ENCODE assay signal across 20 mouse cellular contexts in the genomic region with DNA sequence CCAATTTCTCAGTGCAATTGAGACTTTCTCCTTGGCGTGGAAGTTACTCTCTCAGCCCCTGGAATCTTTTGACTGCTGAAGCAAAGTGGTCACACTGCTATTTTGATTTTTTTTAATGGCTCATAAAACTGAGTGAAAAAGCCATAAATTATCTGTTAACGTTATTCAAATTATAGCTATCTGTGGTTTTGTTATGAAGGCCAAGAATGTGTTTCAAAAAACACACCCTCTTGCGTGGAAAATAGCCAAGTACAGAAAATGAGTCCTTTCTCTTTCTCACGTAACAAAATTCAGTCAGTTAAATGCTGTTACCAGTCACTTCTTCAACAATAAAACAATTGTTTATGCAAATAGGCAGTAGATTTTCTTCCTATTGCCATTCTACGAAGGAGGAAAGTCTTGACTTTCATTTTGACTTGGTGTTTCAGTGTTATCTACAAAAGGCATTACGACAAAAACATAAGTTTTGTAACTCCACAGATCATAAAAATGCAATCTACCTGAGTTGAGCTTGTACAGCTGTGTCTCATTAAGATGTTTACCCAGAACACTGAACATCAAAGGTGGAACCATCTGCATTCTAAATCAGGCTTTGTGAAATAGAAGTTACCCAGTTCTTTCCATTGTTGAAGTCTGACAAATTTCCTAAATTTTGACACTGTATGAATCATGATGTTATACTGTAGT.
A peak's percentile ranks its signal among the peaks of the same experiment; 100 is the strongest.
DNase-seq lines count a peak whose midpoint lies in the region; ATAC-seq and TF ChIP-seq lines count a peak whose summit lies in the region.
"Had no signal": no experiment of that assay in that cellular context is flagged by ENCODE, and none has a peak within 500 bp of the region (broad histone marks: within the 10 kb centered on the region; RNA-seq: fewer than 3 reads in every experiment).

No protein-coding gene starts in this region.

- no peak for TF ChIP-seq CTCF in kidney, postnatal 0 days (IDR thresholded peaks at IDR 0.05; ENCODE audit: low read depth)
- TF ChIP-seq CTCF in layer of hippocampus, adult 2 months (conservative IDR thresholded peaks at IDR 0.05) = no peak

- no peak overlapping the region for H3K27ac ChIP-seq in kidney, postnatal 0 days
- peak overlapping the region; percentile 64 for H3K27ac ChIP-seq in limb, embryonic 10.5 days
- no peak overlapping the region for H3K27ac ChIP-seq in hindbrain, embryonic 11.5 days (ENCODE audit: low read depth, low read length)
- H3K27ac ChIP-seq in layer of hippocampus, adult 2 months = no peak overlapping the region
- H3K27ac ChIP-seq: heart, adult 2 months; hindbrain, embryonic 12.5 days; intestine, embryonic 15.5 days; liver, embryonic 12.5 days; lung, embryonic 15.5 days; midbrain, embryonic 15.5 days had no signal

- H3K9me3 ChIP-seq in kidney, postnatal 0 days (replicated peaks; ENCODE audit: low read length) = no peaks in the 10 kb centered on the region
- H3K9me3 ChIP-seq in limb, embryonic 10.5 days (replicated peaks) = no peaks in the 10 kb centered on the region
- H3K9me3 ChIP-seq in hindbrain, embryonic 11.5 days (ENCODE audit: control insufficient read depth, low read length) = no peaks in the 10 kb centered on the region
- H3K9me3 ChIP-seq: hindbrain, embryonic 12.5 days; intestine, embryonic 15.5 days; liver, embryonic 12.5 days; lung, embryonic 15.5 days; midbrain, embryonic 15.5 days had no signal

- 25% methylated on average over 6 of the region's 6 CpGs for WGBS in kidney, postnatal 0 days
- WGBS in limb, embryonic 10.5 days = 31% methylated on average over 6 of the region's 6 CpGs
- WGBS in hindbrain, embryonic 11.5 days = 77% methylated on average over 6 of the region's 6 CpGs

- no peak for ATAC-seq in kidney, postnatal 0 days (replicated peaks; ENCODE audit: low FRiP score, low read depth)
- ATAC-seq in hindbrain, embryonic 11.5 days (ENCODE audit: low FRiP score) = no peak
- ATAC-seq: CD4-positive, CD25-positive, alpha-beta regulatory T cell, adult 4 months; forebrain, postnatal 0 days; intestine, embryonic 15.5 days; liver, embryonic 12.5 days; midbrain, embryonic 15.5 days had no signal

- no peaks in the 10 kb centered on the region for H3K4me1 ChIP-seq in kidney, postnatal 0 days (replicated peaks; ENCODE audit: insufficient read depth, low read length)
- peaks cover 19% of the 10 kb centered on the region for H3K4me1 ChIP-seq in limb, embryonic 10.5 days
- no peaks in the 10 kb centered on the region for H3K4me1 ChIP-seq in hindbrain, embryonic 11.5 days (replicated peaks; ENCODE audit: control insufficient read depth, insufficient read depth, low read length)
- H3K4me1 ChIP-seq: hindbrain, embryonic 12.5 days; intestine, embryonic 15.5 days; liver, embryonic 12.5 days; lung, embryonic 15.5 days; midbrain, embryonic 15.5 days had no signal

- no peak overlapping the region for H3K9ac ChIP-seq in kidney, postnatal 0 days (ENCODE audit: low read depth, low read length)
- H3K9ac ChIP-seq in hindbrain, embryonic 11.5 days (ENCODE audit: low read depth, low read length) = no peak overlapping the region
- H3K9ac ChIP-seq: forebrain, postnatal 0 days; hindbrain, embryonic 12.5 days; intestine, embryonic 15.5 days; liver, embryonic 12.5 days; lung, embryonic 15.5 days; midbrain, embryonic 15.5 days had no signal

- H3K36me3 ChIP-seq in kidney, postnatal 0 days (ENCODE audit: insufficient read depth, low read length) = no peaks in the 10 kb centered on the region
- no peaks in the 10 kb centered on the region for H3K36me3 ChIP-seq in limb, embryonic 10.5 days
- no peaks in the 10 kb centered on the region for H3K36me3 ChIP-seq in hindbrain, embryonic 11.5 days (ENCODE audit: control insufficient read depth, insufficient read depth, low read length)
- H3K36me3 ChIP-seq: hindbrain, embryonic 12.5 days; intestine, embryonic 15.5 days; liver, embryonic 12.5 days; lung, embryonic 15.5 days; midbrain, embryonic 15.5 days had no signal

- peak; percentile 62 for DNase-seq in kidney, postnatal 0 days (ENCODE audit: low spot score)
- DNase-seq in kidney, adult 18-20 months = no peak
- peak; percentile 29 for DNase-seq in NIH3T3 (ENCODE audit: low read depth)
- no peak for DNase-seq in limb, embryonic 10.5 days (ENCODE audit: low spot score)
- DNase-seq in hindbrain, embryonic 11.5 days (ENCODE audit: low spot score) = no peak
- no peak for DNase-seq in cerebellum, adult 9-10 months
- DNase-seq in layer of hippocampus, adult 2 months (ENCODE audit: low spot score in 2 of 2) = no peak
- DNase-seq: adrenal gland, postnatal 14 days; cerebellum, adult 18-20 months; forebrain, postnatal 0 days; gastrocnemius, postnatal 10 days; heart, adult 2 months; kidney, postnatal 14 days; layer of hippocampus, adult 9-11 months had no signal

- no peak overlapping the region for H3K4me3 ChIP-seq in kidney, postnatal 0 days (replicated peaks; ENCODE audit: low read depth, low read length)
- H3K4me3 ChIP-seq in limb, embryonic 10.5 days = no peak overlapping the region
- no peak overlapping the region for H3K4me3 ChIP-seq in hindbrain, embryonic 11.5 days (ENCODE audit: low read depth, low read length)
- H3K4me3 ChIP-seq in layer of hippocampus, adult 2 months = no peak overlapping the region
- H3K4me3 ChIP-seq: heart, adult 2 months; hindbrain, embryonic 12.5 days; intestine, embryonic 15.5 days; liver, embryonic 12.5 days; lung, embryonic 15.5 days; midbrain, embryonic 15.5 days had no signal

- H3K27me3 ChIP-seq in kidney, postnatal 0 days (ENCODE audit: insufficient read depth, low read length) = no peaks in the 10 kb centered on the region
- H3K27me3 ChIP-seq in limb, embryonic 10.5 days (ENCODE audit: low read depth, poor library complexity, severe bottlenecking) = no peaks in the 10 kb centered on the region
- H3K27me3 ChIP-seq in hindbrain, embryonic 11.5 days (ENCODE audit: control insufficient read depth, insufficient read depth, low read length) = no peaks in the 10 kb centered on the region
- H3K27me3 ChIP-seq: hindbrain, embryonic 12.5 days; intestine, embryonic 15.5 days; liver, embryonic 12.5 days; lung, embryonic 15.5 days; midbrain, embryonic 15.5 days had no signal

- peak overlapping the region; percentile 28 for H3K4me2 ChIP-seq in kidney, postnatal 0 days (ENCODE audit: low read length)
- no peak overlapping the region for H3K4me2 ChIP-seq in hindbrain, embryonic 11.5 days (replicated peaks; ENCODE audit: low read depth, low read length)
- H3K4me2 ChIP-seq: hindbrain, embryonic 12.5 days; intestine, embryonic 15.5 days; liver, embryonic 12.5 days; lung, embryonic 15.5 days; midbrain, embryonic 15.5 days had no signal

Comparison
In these comparisons a context has a peak if more than half of its experiments do, and no peak if none do; other contexts are left out.
1. DNase-seq: peak in kidney, postnatal 0 days (single experiment) and NIH3T3 (single experiment); none in kidney, adult 18-20 months (single experiment), limb, embryonic 10.5 days (single experiment), hindbrain, embryonic 11.5 days (single experiment), cerebellum, adult 9-10 months (single experiment) and layer of hippocampus, adult 2 months (0 of 2).